Mouse (Mus musculus): Measurements from ENCODE around the gene Nova2.
A peak's percentile ranks its signal among the peaks of the same experiment; 100 is the strongest.

The Nova2 gene

GRCm38 (mm10) chr7:18986503-18986902 lies 60.8 kb downstream of the Nova2 start:
- DNase-seq (ENCODE audit: low read depth, low spot score): no peak

- DNase-seq (ENCODE audit: low read depth, low spot score): no peak
Observed at GRCm38 (mm10) chr7:18987100-18987499, 61.4 kb downstream of the Nova2 start, which contains the start of gene Nanos2. TSS of gene Nanos2 (plus strand) at chr7:18987400.

GRCm38 (mm10) chr7:18987747-18988146 lies 62.1 kb downstream of the Nova2 start:
- DNase-seq (ENCODE audit: low read depth, low spot score): no peak

GRCm38 (mm10) chr7:18988780-18989179 lies 63.1 kb downstream of the Nova2 start:
- no peak for DNase-seq (ENCODE audit: low read depth, low spot score)

GRCm38 (mm10) chr7:18989995-18990394 lies 64.3 kb downstream of the Nova2 start:
- DNase-seq (ENCODE audit: low read depth, low spot score): no peak

GRCm38 (mm10) chr7:18990601-18991295 lies 65.1 kb downstream of the Nova2 start, which contains the start of gene Mypop:
TSS of gene Mypop (plus strand) at chr7:18991245.
- peak; percentile 100 for DNase-seq (ENCODE audit: low read depth, low spot score)

- no peak for DNase-seq (ENCODE audit: low read depth, low spot score)
Observed at GRCm38 (mm10) chr7:18991660-18992293, 66.1 kb downstream of the Nova2 start.

GRCm38 (mm10) chr7:18992294-18992675 lies 66.6 kb downstream of the Nova2 start:
- no peak for DNase-seq (ENCODE audit: low read depth, low spot score)

- DNase-seq (ENCODE audit: low read depth, low spot score): no peak
Observed at GRCm38 (mm10) chr7:18993036-18993435, 67.3 kb downstream of the Nova2 start.

- no peak for DNase-seq (ENCODE audit: low read depth, low spot score)
Observed at GRCm38 (mm10) chr7:18998835-18999234, 73.1 kb downstream of the Nova2 start.

- DNase-seq (ENCODE audit: low read depth, low spot score): no peak
Observed at GRCm38 (mm10) chr7:19000421-19000820, 74.7 kb downstream of the Nova2 start.

GRCm38 (mm10) chr7:19001066-19001806 lies 75.5 kb downstream of the Nova2 start:
- peak; percentile 49 for DNase-seq (ENCODE audit: low read depth, low spot score)

GRCm38 (mm10) chr7:19001807-19002085 lies 76.1 kb downstream of the Nova2 start:
- no peak for DNase-seq (ENCODE audit: low read depth, low spot score)

- no peak for DNase-seq (ENCODE audit: low read depth, low spot score)
Observed at GRCm38 (mm10) chr7:19002115-19002514, 76.4 kb downstream of the Nova2 start.

- peak; percentile 75 for DNase-seq (ENCODE audit: low read depth, low spot score)
Observed at GRCm38 (mm10) chr7:19002848-19003498, 77.3 kb downstream of the Nova2 start.

GRCm38 (mm10) chr7:19003902-19004630 lies 78.4 kb downstream of the Nova2 start, which contains the start of gene Irf2bp1:
TSS of gene Irf2bp1 (plus strand) at chr7:19004044.
- DNase-seq (ENCODE audit: low read depth, low spot score): peak; percentile 82

- DNase-seq (ENCODE audit: low read depth, low spot score): no peak
Observed at GRCm38 (mm10) chr7:19004631-19005079, 79.0 kb downstream of the Nova2 start.

GRCm38 (mm10) chr7:19005417-19006121 lies 79.9 kb downstream of the Nova2 start:
- DNase-seq (ENCODE audit: low read depth, low spot score): no peak

- DNase-seq (ENCODE audit: low read depth, low spot score): peak; percentile 64
Observed at GRCm38 (mm10) chr7:19006476-19006875, 80.8 kb downstream of the Nova2 start.
